Mouse (Mus musculus) layer of hippocampus, postnatal 25 days (tissue): ENCODE results near the gene Lrrn2. TPM values are rescaled to one million over a fixed set of nuclear protein-coding genes. Genes with fewer than 3 reads are reported as not detected.

Experiments
- DNase-seq, 2 experiments: peaks; one replicate each; pipeline ENCODE4 v3.0.0; 2022; ENCODE audit warnings: mixed read lengths in 2 of 2, low spot score in 1 of 2; ENCODE audit errors: extremely low spot score in 1 of 2
- total RNA-seq, 2 experiments: library from RNA; stranded (reverse); gene quantifications; 2 replicates each; pipeline ENCODE4 v1.2.3; 2021

The Lrrn2 gene
- total RNA-seq, 2 experiments from 2014 or later, result 208 to 219 TPM

DNA sequence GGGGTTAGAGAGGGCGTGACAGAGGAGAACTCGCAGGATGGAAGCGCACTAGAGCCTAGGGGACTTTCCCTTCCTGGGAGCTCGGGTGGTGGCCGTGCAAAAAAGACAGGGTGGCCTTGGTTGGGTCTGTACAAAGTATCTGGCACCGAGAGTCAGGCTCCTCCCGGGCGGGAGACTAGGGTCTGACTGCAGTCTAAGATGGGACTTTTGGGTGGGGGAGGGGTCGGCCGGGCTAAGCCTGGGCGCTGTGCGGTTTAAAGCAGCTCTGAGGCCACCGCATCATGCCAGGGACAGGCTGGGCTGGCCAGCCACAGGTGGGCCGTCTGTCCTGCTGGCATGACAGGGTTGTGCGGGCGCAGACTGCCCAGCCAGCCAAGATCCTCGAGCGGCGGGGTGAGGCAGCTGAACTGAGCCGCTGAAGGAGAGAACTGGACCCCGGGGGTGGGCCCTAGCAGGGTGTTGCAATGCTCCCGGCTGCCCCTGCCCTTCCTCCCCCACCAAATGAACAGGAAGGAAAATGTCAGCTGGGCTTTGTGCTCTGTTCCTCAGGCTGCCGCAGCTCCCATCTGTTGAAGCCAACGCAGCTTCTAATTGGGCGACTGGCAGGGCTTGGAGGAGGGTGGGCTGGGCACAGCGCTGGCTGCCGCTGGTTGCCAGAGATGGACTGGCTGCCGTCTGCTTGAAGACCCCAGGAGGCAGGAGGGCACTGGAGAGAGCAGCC lies 1.1 kb downstream of the Lrrn2 start:
- peak; percentile 45 to 58 for DNase-seq

DNA sequence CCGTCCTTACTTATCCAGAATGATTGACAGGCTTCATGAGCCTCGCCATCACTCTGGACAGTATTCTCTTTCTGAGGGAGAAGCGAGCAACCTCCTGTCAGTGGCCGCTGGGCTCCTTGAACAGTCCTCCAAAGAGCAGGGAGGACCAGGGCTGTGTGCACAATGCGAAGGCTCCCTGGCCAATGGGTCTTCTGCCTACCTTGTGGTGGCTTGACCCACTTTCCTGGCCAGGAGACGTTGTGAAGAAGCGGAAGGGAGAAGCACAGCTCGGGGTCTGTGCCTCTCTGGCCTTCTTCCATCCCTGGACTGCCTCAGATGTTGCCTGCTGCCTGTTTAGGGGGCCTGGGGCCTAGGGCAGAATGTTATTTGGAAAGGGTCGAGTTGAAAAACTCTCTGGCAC lies 1.8 kb downstream of the Lrrn2 start:
- DNase-seq, result no peak

DNA sequence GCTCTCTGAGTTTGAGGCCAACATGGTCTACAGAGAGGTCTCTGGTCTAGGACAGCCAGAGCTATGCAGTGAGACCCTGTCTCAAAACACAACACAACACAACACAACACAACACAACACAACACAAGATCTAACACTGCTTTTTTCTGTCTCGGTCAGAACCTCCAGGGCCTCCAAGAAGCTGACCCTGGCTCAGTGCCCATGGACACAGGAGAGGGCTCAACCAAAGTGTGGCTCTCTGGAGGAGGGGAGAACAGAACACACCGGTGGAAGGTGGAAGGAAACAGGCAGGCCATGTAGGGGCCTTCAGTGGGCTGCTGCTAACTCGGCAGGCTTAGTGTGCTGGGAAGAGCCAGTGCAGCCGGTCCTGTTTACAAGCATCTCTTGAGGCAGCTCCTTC lies 5.6 kb downstream of the Lrrn2 start:
- no peak for DNase-seq

DNA sequence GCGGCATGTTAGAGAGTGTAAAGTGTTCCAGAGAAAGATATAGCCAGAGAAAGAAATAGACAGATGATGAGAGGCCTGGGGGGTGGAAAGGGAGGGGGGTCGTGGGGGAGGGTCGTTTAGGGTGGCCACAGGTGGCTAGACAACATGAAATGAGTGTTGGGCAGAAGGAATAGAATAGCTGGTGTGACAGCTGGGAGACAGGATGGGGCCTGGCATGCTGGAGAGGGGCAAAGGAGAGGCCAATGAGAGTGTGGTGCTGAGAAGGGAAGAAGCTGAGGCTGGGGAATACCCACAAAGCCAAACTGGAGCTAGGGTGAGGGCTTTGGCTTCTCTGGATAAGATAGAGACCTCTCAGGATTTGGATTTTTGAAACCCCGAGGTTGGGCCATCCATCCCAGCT lies 6.6 kb downstream of the Lrrn2 start:
- no peak for DNase-seq

DNA sequence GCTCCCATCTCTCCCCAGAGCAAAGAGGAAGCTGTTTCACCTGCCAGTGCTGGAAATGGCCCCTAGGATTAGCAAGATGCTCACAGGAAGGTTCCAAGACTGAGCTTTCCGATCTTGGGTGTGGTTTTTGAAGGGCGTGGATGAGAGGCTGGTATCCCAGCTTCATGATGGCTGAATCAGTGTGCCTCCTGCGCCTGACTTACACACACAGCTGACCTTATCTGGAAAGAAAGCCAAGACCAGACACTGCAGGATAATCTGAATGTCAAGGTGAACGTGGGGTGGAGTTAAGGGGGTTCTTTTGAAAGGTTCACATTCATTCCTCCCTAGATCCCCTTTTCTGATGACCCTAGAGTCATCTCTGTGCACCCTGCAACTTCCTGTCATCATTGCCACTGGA lies 8.7 kb downstream of the Lrrn2 start:
- no peak for DNase-seq

DNA sequence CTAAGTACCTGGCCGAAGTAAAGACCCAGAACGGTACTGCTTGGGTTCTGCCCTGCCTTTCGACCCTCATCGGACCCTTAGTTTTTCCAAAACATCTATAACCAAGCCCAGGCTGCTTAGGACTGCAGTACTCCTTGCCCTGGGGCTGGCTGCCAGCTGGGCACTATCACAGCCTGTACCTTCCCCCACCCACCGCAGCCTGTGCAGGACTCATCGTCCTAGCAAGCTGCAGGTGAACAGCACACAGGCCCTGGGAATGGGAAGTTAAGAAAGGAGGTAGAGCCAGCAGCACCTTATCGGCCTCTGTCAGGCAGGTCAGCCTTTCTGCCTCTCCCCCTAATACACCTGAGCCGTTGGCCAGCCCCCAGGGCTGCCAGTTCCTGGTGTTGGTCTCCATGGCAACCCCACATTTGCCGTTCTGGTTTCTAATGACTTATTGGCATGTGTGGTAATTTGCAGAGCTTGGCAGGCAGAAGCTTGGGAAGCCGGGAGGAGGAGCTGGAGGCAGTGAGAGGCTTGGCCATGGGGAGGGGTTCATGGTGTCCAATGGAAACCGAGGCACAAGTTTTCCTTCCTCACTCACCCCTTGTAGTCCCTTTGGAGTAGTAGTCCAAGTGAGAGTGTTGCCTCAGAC lies 10.2 kb downstream of the Lrrn2 start:
- no peak for DNase-seq

DNA sequence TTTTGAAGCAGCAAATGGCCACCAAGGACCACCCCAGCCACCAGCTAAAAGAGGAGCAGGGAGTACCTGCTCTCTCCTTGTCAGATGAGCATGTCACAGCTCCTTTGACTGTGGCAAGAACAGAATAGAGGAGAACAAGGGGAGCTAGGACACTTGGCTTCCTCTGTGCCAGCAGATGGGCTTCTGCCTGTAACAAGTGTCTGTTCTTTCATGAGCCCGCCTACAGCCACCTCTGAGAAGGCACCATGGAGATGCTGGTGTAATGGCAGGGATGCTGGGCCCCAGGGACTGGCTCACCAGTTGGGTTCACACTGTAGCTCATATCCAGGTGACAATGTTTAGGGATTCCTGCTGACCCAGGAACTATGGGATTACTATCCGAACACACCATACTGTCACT lies 12.0 kb downstream of the Lrrn2 start:
- DNase-seq, result no peak

DNA sequence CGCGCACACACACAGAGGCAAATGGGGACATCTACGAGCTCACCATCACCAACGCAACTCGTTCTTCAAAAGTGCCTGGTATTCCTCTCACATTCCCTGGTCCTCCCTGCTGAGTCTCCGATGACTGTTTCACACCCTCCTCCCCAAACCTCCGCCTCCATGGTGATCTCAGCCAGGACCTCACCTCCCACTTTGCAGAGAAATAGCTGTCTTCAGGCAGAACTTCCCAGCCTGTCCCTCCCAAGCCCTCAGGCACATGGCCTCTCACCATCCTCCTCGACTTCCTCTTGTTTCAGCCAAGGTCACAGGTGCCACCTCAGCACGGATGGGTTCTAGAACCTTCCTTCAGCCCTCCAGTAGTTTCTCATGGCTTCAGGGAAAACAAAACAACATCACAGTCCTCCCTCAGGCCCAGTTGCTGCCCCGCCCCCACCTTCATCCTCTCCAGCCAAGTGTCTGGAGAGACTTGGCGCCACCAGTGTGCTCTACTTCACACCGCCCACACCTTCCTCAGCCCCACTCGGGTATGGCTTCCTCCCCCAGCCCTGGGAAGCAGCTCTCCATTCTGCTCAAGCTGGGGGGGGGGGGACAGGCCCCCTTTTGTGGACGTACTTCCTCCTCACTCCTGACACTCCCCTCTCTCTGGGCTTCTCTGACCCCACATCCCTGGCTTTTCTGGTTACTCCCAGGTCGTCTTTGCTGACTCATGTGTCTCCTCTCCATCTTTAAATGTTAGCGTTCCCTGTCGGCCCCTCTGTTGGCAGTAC lies 13.4 kb downstream of the Lrrn2 start:
- DNase-seq, result no peak

DNA sequence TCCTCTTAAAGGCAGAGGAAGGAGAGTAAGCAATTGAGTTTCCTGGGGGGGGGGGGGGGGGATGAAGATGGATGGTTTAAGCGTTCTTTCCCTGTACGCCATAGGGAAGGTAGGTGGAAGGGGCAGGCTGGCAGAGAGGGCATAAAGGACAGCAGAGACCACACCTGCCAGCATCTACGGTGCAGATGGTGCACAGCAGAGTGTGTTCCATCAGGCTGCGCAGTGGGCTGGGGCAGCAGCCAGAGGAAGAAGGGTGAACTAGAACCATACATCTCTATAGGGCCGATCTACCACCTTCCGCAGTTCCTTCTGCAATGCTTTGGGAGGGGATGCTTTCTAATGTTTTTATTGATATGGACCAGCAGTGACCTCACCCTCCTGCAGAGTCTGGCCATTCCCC lies 19.0 kb downstream of the Lrrn2 start:
- DNase-seq, result no peak

DNA sequence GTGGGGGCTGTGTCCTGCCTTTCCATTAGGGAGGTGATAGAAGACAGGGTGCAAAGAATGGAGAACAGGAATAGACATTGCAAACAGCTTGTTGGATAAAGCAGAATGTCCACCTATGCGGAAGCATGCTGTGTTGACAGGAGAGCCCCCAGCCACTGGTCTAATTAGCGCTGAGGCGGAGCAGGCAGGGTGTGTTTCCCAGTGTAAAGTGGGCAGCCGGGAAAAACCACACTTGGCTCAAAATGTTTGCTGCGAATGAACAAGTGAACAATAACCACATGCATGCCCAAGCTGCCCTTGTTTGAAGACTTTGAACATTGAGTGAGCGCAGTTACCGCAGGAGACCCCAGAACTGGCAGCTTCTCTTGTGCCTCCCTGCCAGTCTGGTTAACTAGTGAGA lies 19.6 kb downstream of the Lrrn2 start:
- no peak for DNase-seq

DNA sequence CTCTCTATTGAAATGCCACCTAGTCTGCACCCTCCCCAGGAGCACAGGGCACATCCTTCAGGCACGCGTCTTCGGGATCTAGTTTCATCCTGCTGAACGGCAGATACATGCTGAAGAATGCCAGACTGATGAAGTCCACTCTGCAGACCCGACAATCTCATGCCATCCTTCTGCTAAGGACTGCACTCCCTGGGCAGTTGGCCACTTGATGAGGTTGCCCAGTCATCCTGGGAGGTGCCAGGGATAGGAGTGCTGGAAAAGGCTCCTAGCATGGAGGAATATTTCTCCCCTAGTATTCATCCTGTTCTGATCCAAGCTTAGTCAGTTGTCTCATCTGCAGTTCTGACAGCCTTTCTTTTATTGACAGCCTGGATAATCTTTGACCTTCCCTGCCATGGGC lies 20.9 kb downstream of the Lrrn2 start:
- DNase-seq, result no peak

DNA sequence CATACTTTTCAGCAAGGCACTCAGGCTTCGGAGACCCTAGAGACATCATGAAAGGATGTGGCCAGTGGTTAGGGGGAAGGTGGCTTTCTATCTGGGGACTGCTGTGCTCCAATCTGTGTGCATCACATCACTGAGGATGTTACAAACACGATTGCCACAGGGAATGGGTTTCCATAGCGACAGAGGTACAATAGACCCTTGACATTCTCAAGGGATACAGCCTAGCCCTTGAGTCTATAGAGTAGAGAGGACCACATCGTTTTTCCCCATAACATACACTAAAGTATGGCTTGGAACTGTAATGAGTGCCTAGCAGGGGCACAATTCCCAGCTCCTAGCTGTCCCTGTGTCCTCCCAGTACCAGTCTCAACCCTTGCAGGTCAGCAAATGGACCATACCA lies 23.4 kb downstream of the Lrrn2 start:
- DNase-seq, result no peak

DNA sequence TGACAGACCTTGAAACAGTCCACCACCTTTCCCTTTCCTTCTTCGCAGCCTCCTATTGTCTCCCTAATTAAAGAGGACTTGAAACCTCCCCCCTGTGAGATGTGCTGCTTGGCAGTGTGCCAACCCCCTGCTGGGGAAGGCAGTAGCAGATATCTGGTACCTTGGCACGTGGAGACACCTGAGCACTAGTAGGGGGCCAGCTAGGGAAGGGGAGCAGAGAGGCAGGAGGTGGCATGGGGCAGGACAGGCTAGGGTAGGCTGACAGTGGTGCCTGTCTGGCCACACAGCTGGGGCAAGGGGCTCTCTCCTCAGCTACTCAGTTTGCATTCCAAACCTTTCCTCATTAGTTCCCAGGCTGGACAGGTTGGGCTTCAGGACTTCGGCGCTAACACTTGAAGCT lies 29.0 kb downstream of the Lrrn2 start:
- no peak for DNase-seq

DNA sequence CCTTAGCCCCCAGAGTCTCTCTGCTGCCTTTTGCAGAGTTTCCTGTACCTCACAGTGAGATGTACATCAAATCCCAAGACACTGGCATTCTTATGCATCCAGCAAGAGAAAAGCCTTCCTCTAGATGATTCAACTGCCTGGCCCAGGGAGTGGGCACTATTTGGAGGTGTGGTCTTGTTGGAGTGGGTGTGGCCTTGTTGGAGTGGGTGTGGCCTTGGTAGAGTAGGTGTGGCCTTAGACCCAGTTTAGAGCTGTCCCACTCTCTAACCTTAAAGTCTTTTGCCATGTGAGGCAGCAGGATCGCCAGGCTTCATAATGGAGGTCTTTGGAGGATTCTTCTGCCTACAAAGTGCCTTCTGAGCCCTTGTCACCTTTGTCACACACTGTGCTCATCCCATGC lies 29.9 kb downstream of the Lrrn2 start:
- DNase-seq, result no peak

DNA sequence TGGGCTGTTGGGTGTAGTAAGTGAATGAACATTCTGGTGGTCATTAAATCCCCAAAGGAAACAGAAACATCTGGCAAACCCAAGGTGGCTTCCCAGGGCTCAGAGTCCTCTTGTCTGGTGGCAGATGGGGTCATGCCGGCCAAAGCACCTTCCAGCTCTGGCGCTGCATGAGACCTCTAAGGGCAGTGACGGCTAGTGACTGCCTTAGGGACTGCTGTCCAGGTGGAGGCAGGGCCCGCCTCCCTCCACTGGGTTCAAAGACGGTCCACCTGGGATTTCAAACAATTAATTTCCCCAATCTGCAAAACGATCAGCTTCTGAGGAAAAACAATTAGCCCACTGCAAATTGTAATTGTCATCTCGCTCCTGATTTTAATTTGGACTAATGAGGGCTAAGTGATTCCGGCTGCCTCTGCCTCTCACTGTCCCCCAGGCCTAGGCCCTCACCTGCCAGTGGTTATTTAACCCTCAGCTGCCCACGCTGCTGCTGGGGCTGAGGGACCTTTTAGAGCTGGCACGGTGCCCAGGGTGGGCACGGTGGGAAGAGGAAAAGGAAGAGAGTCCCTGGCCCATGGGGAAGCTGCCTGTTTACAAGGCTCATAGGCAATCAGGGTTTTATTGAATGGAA lies 30.5 kb downstream of the Lrrn2 start:
- DNase-seq, result no peak

DNA sequence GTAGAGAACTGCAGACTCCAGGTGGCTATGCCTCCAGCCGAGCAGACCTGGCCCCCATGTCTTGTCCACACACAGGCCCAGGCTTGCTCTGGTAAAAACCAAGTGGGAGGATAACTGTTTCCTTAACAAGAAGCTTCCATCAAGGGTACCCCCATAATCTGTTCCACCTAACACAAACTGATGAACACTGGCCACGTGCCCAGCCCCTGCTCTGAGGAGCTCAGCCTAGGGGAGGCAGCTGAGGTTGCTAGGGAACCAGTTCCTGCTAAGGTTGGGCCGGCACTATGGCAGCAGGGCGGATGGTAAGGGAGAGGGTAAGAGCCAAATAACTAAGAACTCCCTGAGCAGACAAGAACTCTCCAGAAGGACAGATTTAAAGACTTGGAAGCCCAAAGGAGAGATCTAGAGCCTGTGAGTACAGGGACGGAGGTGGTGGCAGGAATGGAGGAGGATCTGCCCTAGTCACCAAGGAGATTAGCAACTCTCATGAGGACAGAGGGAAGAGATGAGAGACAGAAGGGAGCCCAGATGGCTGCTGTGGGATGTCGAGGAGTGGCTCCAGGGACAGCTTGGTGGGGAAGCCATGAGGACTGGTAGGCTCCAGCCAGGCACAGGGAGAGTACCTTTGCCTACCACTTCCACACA lies 35.9 kb downstream of the Lrrn2 start:
- DNase-seq, result peak; percentile 58 to 66

DNA sequence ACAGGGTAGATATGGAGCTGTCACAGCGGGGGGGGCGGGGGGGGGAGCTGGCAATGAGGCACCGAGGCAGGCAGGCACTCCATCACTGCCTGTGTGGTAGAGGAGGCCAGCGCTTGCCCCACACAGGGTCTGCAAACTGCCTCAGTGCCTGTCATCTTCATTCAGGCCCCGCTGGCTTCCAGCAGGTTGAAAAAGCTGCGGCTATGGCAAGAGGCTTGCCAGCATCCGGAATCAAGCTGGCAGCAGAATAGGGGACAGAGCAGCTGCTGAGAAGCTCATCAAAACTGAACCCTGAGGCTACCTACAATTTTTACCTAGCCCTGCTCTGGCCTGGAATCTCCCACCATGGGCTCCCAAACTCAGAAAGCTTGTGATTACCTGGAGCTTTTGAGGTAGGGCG lies 37.5 kb downstream of the Lrrn2 start:
- no peak for DNase-seq

DNA sequence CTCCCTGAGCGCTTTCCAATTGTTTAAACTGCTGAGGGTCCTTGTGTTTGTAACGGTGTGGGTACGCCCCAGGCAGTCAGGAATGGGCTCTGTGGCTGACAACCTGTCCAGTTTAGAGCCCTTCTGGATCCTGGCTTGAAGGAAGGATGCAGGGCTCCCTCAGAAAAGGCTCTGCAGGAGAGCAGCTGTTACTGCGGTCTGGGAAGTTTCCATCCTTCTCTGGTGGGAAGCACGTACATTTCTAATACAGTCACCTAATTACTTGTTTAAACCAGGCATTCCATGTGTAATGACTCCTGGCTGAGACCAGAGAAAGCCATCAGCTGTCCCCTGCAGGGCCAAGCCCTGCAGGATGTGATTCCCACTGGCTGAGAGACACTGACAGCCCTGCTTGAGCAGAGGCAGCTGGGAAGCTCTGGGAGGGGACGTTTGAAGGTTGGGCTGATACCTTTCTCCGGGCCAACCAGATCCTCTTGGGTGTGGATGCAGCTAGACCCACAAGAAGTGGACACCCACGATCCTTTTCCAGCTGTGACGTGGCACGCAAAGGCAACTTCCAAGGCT lies 38.1 kb downstream of the Lrrn2 start:
- DNase-seq, result no peak

DNA sequence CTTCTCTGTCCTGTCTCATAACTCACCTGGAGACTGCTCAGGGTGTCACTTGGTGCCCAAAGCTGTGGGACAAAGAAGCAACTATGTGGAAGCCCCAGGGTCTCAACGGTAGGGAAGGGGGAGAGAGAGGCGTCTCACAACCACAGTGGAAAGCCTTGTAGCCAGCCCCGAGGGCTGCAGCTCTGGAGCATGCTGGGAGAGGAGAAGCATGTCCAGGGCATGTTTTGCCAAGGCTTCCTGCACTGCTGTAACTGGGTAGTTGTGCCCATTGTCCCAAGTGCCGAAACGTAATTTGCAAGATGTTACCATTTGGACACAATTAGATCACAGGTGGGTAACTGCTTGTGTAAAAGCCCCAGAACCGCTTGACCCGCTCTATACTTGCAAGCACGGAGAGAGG lies 39.2 kb downstream of the Lrrn2 start:
- no peak for DNase-seq

DNA sequence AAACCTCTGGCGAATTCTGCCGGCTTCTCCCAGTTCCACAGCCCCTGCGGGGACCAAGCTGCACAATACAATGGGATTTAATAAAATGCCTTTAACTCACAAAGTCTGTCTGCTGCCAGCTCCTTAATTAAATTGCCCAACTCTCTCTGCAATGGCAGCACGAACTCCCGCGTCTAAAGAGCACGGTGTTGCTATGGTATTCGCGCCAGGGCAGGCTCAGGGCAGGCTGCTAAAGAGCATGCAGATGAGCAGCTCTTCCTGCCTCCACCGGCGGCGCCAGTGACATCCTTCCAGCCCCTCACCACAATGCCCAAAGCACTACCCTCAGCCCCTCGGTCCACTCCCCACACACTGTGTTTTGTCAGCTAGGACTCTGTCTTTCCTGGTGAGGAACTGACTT lies 41.0 kb downstream of the Lrrn2 start:
- no peak for DNase-seq

DNA sequence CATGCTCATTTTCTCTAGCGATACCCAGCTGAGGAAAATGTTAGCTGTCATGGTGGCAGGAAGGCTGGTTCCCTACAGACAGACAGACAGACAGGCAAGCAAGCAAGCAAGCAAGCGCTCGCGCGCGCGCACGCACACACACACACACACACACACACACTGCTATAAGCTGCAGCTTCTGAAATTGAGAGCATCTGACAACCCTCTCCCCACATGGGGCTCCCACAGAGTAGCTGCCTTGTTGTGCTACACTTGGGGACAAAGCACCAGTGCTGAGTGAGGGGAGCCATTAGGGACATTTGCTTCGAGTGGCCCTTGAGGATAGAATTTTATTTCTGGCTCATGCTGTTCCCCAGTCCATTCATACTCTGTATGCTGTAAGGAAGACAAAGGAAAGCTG lies 42.2 kb downstream of the Lrrn2 start:
- no peak for DNase-seq
